Mouse (Mus musculus) gastrocnemius, postnatal 36 days (tissue): ENCODE results near the gene Glyr1. TPM values are rescaled to one million over a fixed set of nuclear protein-coding genes. Genes with fewer than 3 reads are reported as not detected.

Source experiments
- DNase-seq, 2 experiments: peaks; one replicate each; pipeline ENCODE4 v3.0.0; 2022
- intact Hi-C: fragments of 180-260 bp; cut with DNase I; formaldehyde crosslinking; loops from one replicate; pipeline ENCODE4 v1.15.1; 2025
- total RNA-seq, 2 experiments: library from RNA; stranded (reverse); gene quantifications; 2 replicates each; pipeline ENCODE4 v1.2.3; 2021

Glyr1 gene
- total RNA-seq, 2 experiments from 2014 or later = 31.5 to 31.9 TPM

- intact Hi-C loops = no loop called here
- no peak for DNase-seq
Measured at GRCm38 (mm10) chr16:5012036-5013005, 37.3 kb downstream of the Glyr1 start.

DNA sequence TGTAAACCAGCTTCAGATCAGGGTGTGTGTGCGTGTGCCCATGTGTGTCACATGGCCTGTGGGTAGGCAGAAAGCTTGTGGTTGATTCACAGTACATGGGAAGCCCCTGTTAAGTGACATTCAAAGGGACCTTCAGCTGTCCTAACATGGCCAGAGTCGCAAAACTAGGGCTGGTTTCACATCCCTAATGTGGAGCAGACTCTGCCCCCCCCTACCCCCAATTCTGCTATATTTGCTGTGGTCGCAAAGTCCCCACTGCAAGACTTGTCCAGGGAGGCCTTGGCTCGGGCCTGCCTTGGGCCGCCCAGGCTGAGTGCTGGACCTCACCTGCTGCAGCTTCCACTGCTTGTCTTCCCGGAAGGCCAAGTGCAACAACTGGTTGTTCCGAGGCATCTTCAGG, 38.4 kb downstream of the Glyr1 start:
- intact Hi-C loops = no loop called here
- DNase-seq = no peak

- intact Hi-C loops = no loop called here
- no peak for DNase-seq
Measured at GRCm38 (mm10) chr16:5010371-5010935, 39.2 kb downstream of the Glyr1 start.

- no peak for DNase-seq
- intact Hi-C loops = no loop called here
Measured at GRCm38 (mm10) chr16:5008076-5008475, 41.6 kb downstream of the Glyr1 start.

DNA sequence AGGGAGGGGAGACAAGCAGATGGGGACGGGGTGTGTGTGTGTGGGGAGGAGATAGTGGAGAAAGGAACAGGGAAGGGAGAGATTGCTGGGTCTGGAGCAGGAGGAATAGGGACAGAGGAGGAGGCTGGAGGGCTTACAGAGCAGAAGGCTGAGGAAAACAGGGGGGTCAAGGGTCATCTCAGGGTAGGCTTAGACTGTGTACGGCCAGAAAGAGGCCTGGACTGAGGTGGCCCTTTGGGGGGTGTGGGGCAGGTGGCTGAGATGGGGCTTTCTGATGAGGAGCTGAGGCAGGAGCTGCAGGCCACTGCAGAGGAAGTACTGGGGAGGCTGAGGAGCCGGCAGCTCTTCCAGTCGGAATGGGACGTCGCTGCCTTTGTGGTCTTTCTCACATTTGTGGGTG, 42.2 kb downstream of the Glyr1 start:
- intact Hi-C loops = no loop called here
- DNase-seq = no peak

DNA sequence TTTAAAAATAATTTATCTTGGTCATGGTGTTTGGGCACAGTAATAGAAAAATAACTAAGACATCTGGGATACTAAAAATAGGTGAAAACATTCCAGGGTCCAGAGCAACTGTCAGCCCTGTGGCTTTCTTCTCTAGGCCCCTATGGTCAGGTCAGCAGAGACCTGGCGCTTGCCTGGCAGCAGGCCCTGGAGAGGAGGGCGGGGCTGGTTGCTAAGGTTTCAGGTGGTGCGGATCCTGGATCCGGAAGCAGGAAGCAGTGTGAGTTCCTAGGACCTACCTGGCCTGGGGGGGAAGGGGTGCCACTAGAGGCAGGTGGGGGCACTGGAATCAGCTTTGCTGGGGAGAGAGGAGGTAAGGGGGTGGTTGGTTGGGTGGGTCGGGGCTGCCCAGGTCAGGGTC, 42.6 kb downstream of the Glyr1 start, which contains the start of gene Smim22:
Gene Smim22 (plus strand): TSS at position 222 of the 400 bp plus-strand sequence.
- intact Hi-C loops = no loop called here
- no peak for DNase-seq

GRCm38 (mm10) chr16:5000611-5001010, 49.1 kb downstream of the Glyr1 start:
- intact Hi-C loops = no loop called here
- DNase-seq = no peak

DNA sequence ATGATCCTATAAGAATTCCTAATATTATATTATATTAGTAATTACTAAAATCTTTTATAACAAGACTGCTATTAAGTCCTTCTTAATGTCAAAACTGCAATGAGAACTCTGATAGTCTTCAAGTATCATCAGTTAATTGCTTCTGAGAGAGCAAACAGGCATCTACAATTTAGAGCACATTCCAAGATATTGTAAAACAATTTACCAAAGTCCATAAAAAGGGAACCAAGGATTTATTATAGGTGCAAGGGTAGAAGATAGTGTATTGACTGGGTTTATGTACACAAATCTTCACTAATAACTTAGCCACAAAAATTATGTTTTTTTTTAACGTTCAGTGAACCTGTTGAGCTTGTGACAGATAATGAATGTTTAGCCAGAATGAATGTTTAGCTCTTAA, 50.7 kb downstream of the Glyr1 start:
- no peak for DNase-seq
- intact Hi-C loops = no loop called here

DNA sequence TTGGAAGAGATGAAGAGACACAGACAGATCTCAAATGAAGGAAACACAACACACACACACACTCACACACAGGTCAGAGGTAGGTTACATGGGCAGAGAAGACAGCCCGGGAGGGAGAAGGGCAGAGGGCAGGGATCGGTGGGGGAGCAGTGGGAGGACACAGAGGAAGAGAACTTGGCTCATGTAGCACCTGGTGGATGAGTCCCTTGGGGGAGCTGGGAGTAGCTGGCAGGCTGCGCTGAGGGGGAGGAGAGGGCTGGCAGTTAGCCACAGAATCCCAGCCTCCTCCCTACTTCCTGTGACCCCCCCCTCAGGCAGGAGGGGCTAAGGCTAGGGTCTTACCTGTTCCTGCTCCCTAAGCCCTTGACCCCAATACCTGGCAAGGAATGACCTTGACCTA, 52.1 kb downstream of the Glyr1 start, which contains the start of gene Sept12:
Gene Sept12 (minus strand): TSS at position 300 of the 400 bp plus-strand sequence.
- intact Hi-C loops = no loop called here
- no peak for DNase-seq

GRCm38 (mm10) chr16:4993276-4993675, 56.4 kb downstream of the Glyr1 start:
- intact Hi-C loops = no loop called here
- no peak for DNase-seq

- no peak for DNase-seq
- intact Hi-C loops = loop anchor here (5.0 kb wide), 1 partner anchor 213 kb away; no protein-coding TSS in a partner anchor
Measured at GRCm38 (mm10) chr16:4984717-4985116, 64.9 kb downstream of the Glyr1 start.

GRCm38 (mm10) chr16:4979755-4980380, 69.8 kb downstream of the Glyr1 start:
- intact Hi-C loops = loop anchor here (1.0 to 5.0 kb wide), 2 partner anchors 165 to 217 kb away; no protein-coding TSS in a partner anchor
- no peak for DNase-seq

- DNase-seq = no peak
- intact Hi-C loops = no loop called here
Measured at GRCm38 (mm10) chr16:4978275-4979051, 71.2 kb downstream of the Glyr1 start.

GRCm38 (mm10) chr16:4976180-4976579, 73.5 kb downstream of the Glyr1 start:
- intact Hi-C loops = no loop called here
- DNase-seq = no peak

- no peak for DNase-seq
- intact Hi-C loops = no loop called here
Measured at GRCm38 (mm10) chr16:4974521-4974920, 75.1 kb downstream of the Glyr1 start.

DNA sequence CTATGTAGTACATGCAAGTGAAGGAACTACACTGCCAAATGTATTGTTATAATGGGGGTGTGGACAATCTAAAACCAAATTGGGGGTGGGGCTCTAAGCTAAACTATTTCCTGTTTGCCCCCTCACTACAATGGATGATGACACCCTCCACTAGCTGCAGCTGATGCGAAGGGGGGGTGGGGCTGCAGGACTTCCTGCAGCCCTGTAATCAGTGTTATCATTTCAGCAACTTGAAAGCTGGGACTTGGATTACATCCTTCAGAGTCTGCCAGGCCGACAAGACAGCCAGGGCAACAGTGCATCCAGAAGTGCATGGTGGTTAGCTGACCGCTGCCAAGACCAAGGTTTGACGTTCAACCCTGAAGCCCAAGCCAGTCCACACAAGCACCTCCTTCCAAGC, 78.0 kb downstream of the Glyr1 start:
- intact Hi-C loops = no loop called here

GRCm38 (mm10) chr16:4969055-4969843, 80.4 kb downstream of the Glyr1 start:
- intact Hi-C loops = no loop called here
- no peak for DNase-seq

More for the DNA sequence above, 78.0 kb downstream of the Glyr1 start:
- DNase-seq = no peak

GRCm38 (mm10) chr16:4968426-4968825, 81.2 kb downstream of the Glyr1 start:
- intact Hi-C loops = no loop called here
- DNase-seq = no peak

DNA sequence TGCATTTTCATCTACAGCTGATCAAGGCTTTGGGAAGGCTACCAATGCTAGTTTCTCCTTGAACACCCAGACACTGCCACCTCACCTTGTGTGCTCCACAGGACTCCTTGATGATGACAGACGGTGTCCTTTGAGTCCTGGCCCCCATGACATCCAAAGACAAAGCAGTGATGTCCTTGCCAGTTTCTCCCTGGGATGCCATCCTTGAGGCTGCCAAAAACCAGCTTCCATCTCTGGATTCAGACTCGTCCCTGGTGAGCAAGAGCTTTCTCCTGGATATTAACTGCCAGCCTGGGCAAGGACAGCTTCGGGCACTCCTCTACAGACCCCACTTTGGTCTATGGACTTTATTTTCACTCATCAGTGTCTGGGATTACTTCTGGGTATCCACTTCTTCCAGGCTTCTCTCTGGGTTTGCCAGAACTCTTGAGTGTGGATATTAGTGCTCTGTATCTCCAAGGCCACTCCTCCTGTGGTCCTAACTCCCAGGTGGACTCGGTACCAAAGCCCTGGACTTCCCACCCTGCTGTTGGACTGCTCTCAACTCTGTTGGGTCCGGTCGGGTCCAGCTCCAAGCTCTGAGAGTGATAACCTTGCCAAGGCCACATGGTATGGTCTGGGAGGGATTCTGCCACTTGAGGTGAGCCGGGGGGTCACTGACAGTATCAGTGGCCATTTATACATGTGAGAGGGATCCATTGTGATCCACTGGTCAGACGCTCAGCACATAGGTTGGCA, 84.1 kb downstream of the Glyr1 start:
- intact Hi-C loops = no loop called here

More for the DNA sequence above, 84.1 kb downstream of the Glyr1 start:
- DNase-seq = no peak
